Mouse (Mus musculus): Measurements from ENCODE around the gene H2-M10.3. TPM values are rescaled to one million over a fixed set of nuclear protein-coding genes. Genes with fewer than 3 reads are reported as not detected.
"Not testable (repeated sequence)": the region's sequence is repeated elsewhere in the genome, so short reads cannot be mapped to it uniquely, and the experiment has no call there.

H2-M10.3 gene
- not detected in 2 replicates for polyA plus RNA-seq (2015; fragmentation: Nextera tagmentation; extraction: Ambion mirVana)

GRCm38 (mm10) chr17:36368317-36368716, at the start of gene H2-M10.3:
Gene H2-M10.3 (minus strand): TSS chr17:36368417.
- not testable (repeated sequence) for ATAC-seq (replicated peaks); H3K9me3 ChIP-seq; H3K36me3 ChIP-seq (replicated peaks); H3K9ac ChIP-seq; H3K27ac ChIP-seq; H3K4me3 ChIP-seq; H3K4me1 ChIP-seq; H3K4me2 ChIP-seq; H3K27me3 ChIP-seq (replicated peaks)
- 96% methylated on average over 2 of the region's 2 CpGs for WGBS

GRCm38 (mm10) chr17:36417416-36417815, 49.2 kb upstream of the H2-M10.3 start:
- no peak overlapping the region for H3K4me3 ChIP-seq
- ATAC-seq (replicated peaks), result no peak
- H3K9ac ChIP-seq, result no peak overlapping the region
- no peak overlapping the region for H3K4me2 ChIP-seq
- WGBS, result 60% methylated on average over 2 of the region's 2 CpGs
- H3K36me3 ChIP-seq (replicated peaks), result no peaks in the 10 kb centered on the region
- H3K9me3 ChIP-seq, result no peaks in the 10 kb centered on the region
- H3K27me3 ChIP-seq (replicated peaks), result no peaks in the 10 kb centered on the region
- H3K4me1 ChIP-seq, result no peaks in the 10 kb centered on the region
- no peak overlapping the region for H3K27ac ChIP-seq

GRCm38 (mm10) chr17:36415407-36415806, 47.2 kb upstream of the H2-M10.3 start:
- H3K9ac ChIP-seq, result no peak overlapping the region
- 66% methylated on average over 1 of the region's 1 CpGs for WGBS
- no peak overlapping the region for H3K27ac ChIP-seq
- no peaks in the 10 kb centered on the region for H3K27me3 ChIP-seq (replicated peaks)
- H3K36me3 ChIP-seq (replicated peaks), result no peaks in the 10 kb centered on the region
- no peak overlapping the region for H3K4me2 ChIP-seq
- H3K4me3 ChIP-seq, result no peak overlapping the region
- no peaks in the 10 kb centered on the region for H3K4me1 ChIP-seq
- no peaks in the 10 kb centered on the region for H3K9me3 ChIP-seq
- no peak for ATAC-seq (replicated peaks)

DNA sequence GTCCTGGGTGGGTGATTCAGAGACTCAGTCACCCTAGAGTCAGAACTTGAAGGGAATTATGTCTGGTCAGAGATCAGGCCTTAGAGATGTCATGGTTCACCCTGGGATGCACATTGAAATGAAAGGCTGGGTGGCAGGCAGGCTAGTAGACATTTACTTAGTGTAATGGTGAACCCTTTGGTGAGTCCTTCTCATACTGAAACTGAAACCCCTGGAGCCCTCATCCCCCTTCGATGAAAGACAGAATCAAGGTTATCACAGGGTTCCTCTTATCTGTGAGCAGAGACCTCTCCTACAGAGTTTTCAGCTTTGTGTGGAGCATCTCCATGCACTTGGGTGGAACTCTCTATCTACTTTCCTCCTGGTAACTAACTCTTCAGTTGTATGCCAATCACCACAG, 46.1 kb upstream of the H2-M10.3 start:
- Histone ChIP-seq H3K27me3 (replicated peaks) (no peaks in the 10 kb centered on the region), H3K4me1 (no peaks in the 10 kb centered on the region), H3K9ac (no peak overlapping the region), H3K4me3 (no peak overlapping the region), H3K36me3 (replicated peaks) (no peaks in the 10 kb centered on the region), H3K9me3 (no peaks in the 10 kb centered on the region), H3K4me2 (no peak overlapping the region), H3K27ac (no peak overlapping the region)
- 88% methylated on average over 1 of the region's 1 CpGs for WGBS
- no peak for ATAC-seq (replicated peaks)

DNA sequence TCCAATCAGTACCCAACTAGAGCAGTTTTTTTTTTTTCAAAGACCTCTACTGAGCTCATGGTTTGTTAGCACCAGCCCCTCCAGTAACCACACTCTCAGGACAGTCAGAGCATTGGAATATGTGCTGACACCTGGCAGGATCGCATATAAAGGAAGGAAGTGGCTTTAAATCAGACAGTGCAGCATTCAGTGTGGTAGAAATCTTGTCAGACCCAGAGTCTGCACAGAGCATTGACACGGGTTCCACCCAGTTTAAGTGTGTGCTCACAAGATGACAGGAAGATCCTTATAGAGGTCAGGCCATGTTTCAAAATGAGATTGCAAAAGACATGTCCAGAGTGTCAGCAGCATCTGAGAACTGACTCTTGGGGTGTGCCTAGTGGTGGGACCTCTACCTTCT, 21.7 kb upstream of the H2-M10.3 start:
- H3K9ac ChIP-seq, result no peak overlapping the region
- no peaks in the 10 kb centered on the region for H3K27me3 ChIP-seq (replicated peaks)

DNA sequence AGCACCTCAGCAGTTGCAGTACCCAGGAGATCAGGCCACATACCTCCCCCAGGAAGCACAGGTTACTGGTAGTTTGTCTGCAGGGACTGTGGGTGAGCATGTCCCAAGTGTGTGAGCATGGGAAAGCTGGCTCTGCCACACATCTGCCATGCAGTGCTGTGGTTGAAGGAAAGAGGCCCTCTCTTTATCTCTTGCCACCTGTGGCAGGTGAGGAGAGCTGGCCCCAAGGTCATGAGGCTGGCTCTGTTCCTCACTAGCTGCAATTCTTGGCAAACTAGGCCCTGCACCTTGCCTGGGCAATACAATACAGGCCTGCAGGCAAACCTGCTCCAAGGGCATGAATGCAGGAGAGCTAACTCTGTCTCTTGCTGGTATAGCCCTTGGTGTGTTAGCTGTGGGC, 5.8 kb downstream of the H2-M10.3 start:
- H3K9ac ChIP-seq; H3K36me3 ChIP-seq (replicated peaks); H3K9me3 ChIP-seq; H3K4me3 ChIP-seq; H3K4me2 ChIP-seq; ATAC-seq (replicated peaks); H3K27ac ChIP-seq; H3K4me1 ChIP-seq; H3K27me3 ChIP-seq (replicated peaks): not testable (repeated sequence)

More for the DNA sequence above, 21.7 kb upstream of the H2-M10.3 start:
- WGBS, result 90% methylated on average over 2 of the region's 2 CpGs
- ATAC-seq (replicated peaks), result no peak
- Histone ChIP-seq H3K4me3 (no peak overlapping the region), H3K36me3 (replicated peaks) (no peaks in the 10 kb centered on the region), H3K4me2 (no peak overlapping the region), H3K9me3 (no peaks in the 10 kb centered on the region), H3K4me1 (no peaks in the 10 kb centered on the region), H3K27ac (no peak overlapping the region)

- not testable (repeated sequence) for H3K27me3 ChIP-seq (replicated peaks); H3K4me1 ChIP-seq; ATAC-seq (replicated peaks); H3K4me2 ChIP-seq; H3K9me3 ChIP-seq; H3K36me3 ChIP-seq (replicated peaks); H3K4me3 ChIP-seq; H3K9ac ChIP-seq; H3K27ac ChIP-seq
These were observed 10.7 kb downstream of the H2-M10.3 start for GRCm38 (mm10) chr17:36357512-36357911.

DNA sequence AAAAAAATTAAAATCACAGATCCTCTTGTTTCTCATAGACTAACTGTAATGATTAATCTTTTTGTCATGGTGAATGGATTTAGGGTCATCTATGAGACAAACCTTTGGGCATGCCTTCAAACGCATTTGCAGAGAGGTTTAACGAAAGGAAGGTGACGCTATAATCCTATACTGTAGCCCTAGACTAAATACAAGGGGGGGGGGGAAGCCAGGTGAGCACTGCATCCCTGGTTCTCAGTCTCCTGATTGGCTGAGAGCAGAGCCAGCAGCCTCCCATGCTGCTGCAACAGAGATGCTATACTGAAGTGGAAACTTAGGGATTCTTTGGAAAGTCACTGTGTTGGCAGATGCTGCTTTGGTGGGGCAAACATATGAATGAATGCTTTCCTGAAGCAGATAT, 12.5 kb downstream of the H2-M10.3 start:
- Histone ChIP-seq H3K4me1 (no peaks in the 10 kb centered on the region), H3K36me3 (replicated peaks) (no peaks in the 10 kb centered on the region), H3K27me3 (replicated peaks) (no peaks in the 10 kb centered on the region), H3K4me3 (no peak overlapping the region), H3K9ac (no peak overlapping the region), H3K4me2 (no peak overlapping the region), H3K27ac (no peak overlapping the region), H3K9me3 (no peaks in the 10 kb centered on the region)
- WGBS, result 38% methylated on average over 3 of the region's 3 CpGs
- 0 out of 2 replicates have a peak, but pooled peaks have one; percentile 50 for ATAC-seq (replicated peaks)

DNA sequence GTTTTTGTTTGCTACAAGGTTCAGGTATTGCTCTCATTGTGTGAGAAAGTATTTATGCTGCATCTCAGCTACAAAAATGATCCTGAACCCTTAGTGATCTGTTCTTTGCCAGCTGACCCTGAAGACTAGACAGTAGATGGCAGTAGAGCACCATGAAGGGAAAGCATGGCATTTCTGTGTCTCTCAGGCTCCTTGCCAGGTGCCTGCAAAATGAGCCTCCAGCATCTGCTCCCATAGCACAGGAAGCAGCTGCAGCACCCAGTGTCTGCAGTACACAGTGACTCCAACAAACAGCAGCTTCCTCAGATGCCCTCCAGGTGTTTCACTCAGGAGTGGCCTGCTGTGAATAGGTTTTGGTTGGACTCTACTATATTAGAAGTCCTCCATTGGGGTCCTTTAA, 12.9 kb downstream of the H2-M10.3 start:
- peak; percentile 79 for ATAC-seq (replicated peaks)
- not testable (repeated sequence) for H3K4me2 ChIP-seq; H3K9me3 ChIP-seq; H3K4me1 ChIP-seq; H3K9ac ChIP-seq; H3K36me3 ChIP-seq (replicated peaks); H3K27me3 ChIP-seq (replicated peaks); H3K27ac ChIP-seq; H3K4me3 ChIP-seq

DNA sequence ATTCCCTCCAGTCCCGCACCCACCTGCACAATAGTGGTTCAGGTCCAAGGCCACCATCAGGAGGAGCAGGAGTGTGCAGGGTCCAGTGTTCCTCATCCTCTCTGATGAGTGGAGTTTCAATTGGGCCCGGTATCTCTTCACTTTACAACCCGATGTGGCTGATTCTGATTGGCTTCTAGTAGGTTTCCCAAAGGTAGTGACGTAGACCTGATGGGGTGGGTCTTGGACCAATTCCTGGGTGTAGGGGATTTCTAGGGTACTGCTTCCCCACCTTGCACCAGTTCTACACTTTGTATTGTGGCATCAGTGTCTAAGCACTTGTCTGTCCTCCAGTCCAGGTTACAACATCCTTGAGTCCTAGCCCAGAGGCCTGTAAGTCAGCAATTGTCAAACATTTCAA, 42.2 kb downstream of the H2-M10.3 start, which contains the start of gene H2-M10.1:
Gene H2-M10.1 (minus strand): TSS at position 101 of the 400 bp plus-strand sequence.
- no peak within 1 kb of the TSS for H3K9ac ChIP-seq
- H3K4me2 ChIP-seq, result no peak within 1 kb of the TSS
- no peaks in the 10 kb centered on the region for H3K27me3 ChIP-seq (replicated peaks)
- WGBS, result 86% methylated on average over 4 of the region's 4 CpGs
- H3K4me3 ChIP-seq, result no peak within 1 kb of the TSS
- H3K4me1 ChIP-seq, result no peaks in the 10 kb centered on the region
- H3K9me3 ChIP-seq, result no peaks in the 10 kb centered on the region
- no peak within 1 kb of the TSS for H3K27ac ChIP-seq
- H3K36me3 ChIP-seq (replicated peaks), result no peaks in the 10 kb centered on the region
- no peak for ATAC-seq (replicated peaks)

DNA sequence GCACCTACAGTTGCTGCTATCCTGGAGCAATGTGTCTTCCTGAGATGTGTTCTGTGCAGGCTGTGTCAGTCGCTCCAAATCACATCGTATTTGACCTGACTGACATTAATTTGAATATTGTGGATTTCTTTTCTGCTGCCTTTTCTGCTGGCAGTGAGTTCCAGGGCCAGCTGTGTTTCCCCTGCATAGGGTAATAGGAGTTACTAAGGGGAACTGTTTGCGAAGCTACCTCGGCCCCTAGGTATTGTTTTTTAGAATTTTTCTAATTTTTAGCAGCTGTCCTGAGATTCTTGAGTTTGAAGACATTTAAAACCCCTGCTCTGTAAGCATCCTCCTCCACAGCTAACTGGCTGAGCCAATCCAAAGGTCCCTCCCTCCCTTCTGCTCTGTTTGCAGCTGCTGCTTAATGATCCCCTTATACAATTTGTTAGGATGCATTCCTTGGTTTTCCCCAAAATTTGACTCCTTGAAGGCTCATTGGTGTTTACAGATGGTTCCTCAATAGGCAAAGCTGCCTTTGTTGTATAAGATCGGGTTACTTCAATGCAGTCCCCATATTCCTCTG, 52.4 kb downstream of the H2-M10.3 start:
- whole genome bisulfite sequencing, result 25% methylated on average over 5 of the region's 5 CpGs
- Histone ChIP-seq H3K27ac (peak overlapping the region; percentile 97), H3K9me3 (no peaks in the 10 kb centered on the region), H3K4me3 (peak overlapping the region; percentile 67), H3K9ac (peak overlapping the region; percentile 75), H3K4me1 (peaks cover 6% of the 10 kb centered on the region), H3K4me2 (peak overlapping the region; percentile 72), H3K27me3 (replicated peaks) (no peaks in the 10 kb centered on the region), H3K36me3 (replicated peaks) (no peaks in the 10 kb centered on the region)
- ATAC-seq (replicated peaks), result peak; percentile 53

DNA sequence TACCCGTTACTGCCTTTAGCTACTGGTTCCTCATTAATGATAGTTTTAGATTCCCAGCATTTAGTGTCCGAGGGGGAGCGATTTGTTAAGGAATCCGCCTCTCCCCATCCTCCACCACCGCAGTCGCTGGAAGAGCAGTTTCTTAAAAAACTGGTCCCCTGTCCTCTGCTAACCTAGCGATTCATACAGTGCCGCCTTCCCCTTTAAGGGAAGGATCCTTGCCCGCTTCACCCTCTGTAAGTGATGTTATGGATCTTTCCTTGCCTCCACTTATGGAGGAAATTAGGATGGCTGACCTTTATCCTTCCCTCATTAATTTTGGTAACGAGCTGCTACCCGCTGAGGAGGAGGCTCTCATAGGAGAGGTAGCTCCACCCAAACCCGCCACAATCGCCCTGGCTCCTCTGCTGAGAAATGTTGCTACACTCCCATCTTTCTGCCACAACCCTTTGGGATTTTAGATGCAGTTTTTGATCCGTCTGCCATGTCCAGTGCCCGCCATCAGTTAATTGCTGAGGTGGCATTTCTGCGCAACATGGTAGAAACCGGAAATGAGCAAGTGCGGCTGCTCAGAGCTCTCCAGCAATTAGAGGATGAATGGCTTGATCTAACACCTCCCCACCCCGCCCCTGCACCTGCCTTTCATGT, 53.1 kb downstream of the H2-M10.3 start:
- Histone ChIP-seq H3K36me3 (replicated peaks) (no peaks in the 10 kb centered on the region), H3K4me1 (peaks cover 6% of the 10 kb centered on the region), H3K4me2 (peak overlapping the region; percentile 72), H3K4me3 (peak overlapping the region; percentile 67), H3K9me3 (no peaks in the 10 kb centered on the region), H3K27me3 (replicated peaks) (no peaks in the 10 kb centered on the region), H3K27ac (peak overlapping the region; percentile 97), H3K9ac (peak overlapping the region; percentile 75)
- WGBS, result 0% methylated on average over 19 of the region's 19 CpGs
- ATAC-seq (replicated peaks), result peak; percentile 95
